Mouse (Mus musculus) CD8-positive naive resting alpha-beta T cell, adult 57 days (primary cell): ENCODE measurements around the gene Itga4. TPM values are rescaled to one million over a fixed set of nuclear protein-coding genes. Genes with fewer than 3 reads are reported as not detected.

Experiments
- total RNA-seq: library from RNA; stranded (reverse); gene quantifications from one replicate; pipeline ENCODE4 v1.2.4, GENCODE M21; 2023

Gene Itga4
- 208 TPM for total RNA-seq

GRCm38 (mm10) chr2:79255192-79256000, at the start of gene Itga4:
Gene Itga4 (plus strand): TSS chr2:79255426.

Other genes with a start within 250 kb of the Itga4 start
- gene Neurod1, start 201.3 kb downstream of the Itga4 start, total RNA-seq, result not detected
- 1.3 TPM for gene Cerkl, start 201.4 kb downstream of the Itga4 start, total RNA-seq